Mouse (Mus musculus) spleen, postnatal 14 days (tissue): ENCODE results near the gene Itga2b.

ENCODE experiments used
- DNase-seq, 2 experiments: peaks; one replicate each; pipeline ENCODE4 v3.0.0; 2021 to 2022; ENCODE audit warnings: low spot score in 2 of 2

Itga2b gene

GRCm38 (mm10) chr11:102455740-102456396 is 14.1 kb downstream of the Itga2b start:
- DNase-seq = no peak

GRCm38 (mm10) chr11:102453131-102453530 is 16.8 kb downstream of the Itga2b start:
- no peak for DNase-seq

- DNase-seq = no peak
Measured at GRCm38 (mm10) chr11:102449043-102450008, 20.6 kb downstream of the Itga2b start.

GRCm38 (mm10) chr11:102448327-102448726 is 21.6 kb downstream of the Itga2b start:
- no peak for DNase-seq

GRCm38 (mm10) chr11:102447497-102447896 is 22.4 kb downstream of the Itga2b start, which contains the start of gene Fam171a2:
TSS of gene Fam171a2 (minus strand) at chr11:102447682.
- peak in 1 of 2 experiments; percentile 60 for DNase-seq

GRCm38 (mm10) chr11:102446581-102447461 is 23.1 kb downstream of the Itga2b start:
- DNase-seq = no peak

- no peak for DNase-seq
Measured at GRCm38 (mm10) chr11:102445891-102446361, 24.0 kb downstream of the Itga2b start.

GRCm38 (mm10) chr11:102445264-102445890 is 24.5 kb downstream of the Itga2b start:
- no peak for DNase-seq

- DNase-seq = no peak
Measured at GRCm38 (mm10) chr11:102444781-102445180, 25.1 kb downstream of the Itga2b start.

- no peak for DNase-seq
Measured at GRCm38 (mm10) chr11:102444321-102444720, 25.6 kb downstream of the Itga2b start.

- DNase-seq = no peak
Measured at GRCm38 (mm10) chr11:102443740-102444139, 26.2 kb downstream of the Itga2b start.

GRCm38 (mm10) chr11:102442089-102442488 is 27.8 kb downstream of the Itga2b start:
- no peak for DNase-seq

GRCm38 (mm10) chr11:102441434-102441833 is 28.5 kb downstream of the Itga2b start:
- no peak for DNase-seq

GRCm38 (mm10) chr11:102440255-102440654 is 29.7 kb downstream of the Itga2b start:
- no peak for DNase-seq

GRCm38 (mm10) chr11:102439093-102440082 is 30.5 kb downstream of the Itga2b start:
- DNase-seq = no peak

GRCm38 (mm10) chr11:102438212-102439092 is 31.5 kb downstream of the Itga2b start:
- DNase-seq = peak; percentile 52 to 67

- DNase-seq = no peak
Measured at GRCm38 (mm10) chr11:102437120-102438061, 32.5 kb downstream of the Itga2b start.

- DNase-seq = no peak
Measured at GRCm38 (mm10) chr11:102436471-102436790, 33.5 kb downstream of the Itga2b start.
